Mouse (Mus musculus) neural tube, embryonic 12.5 days (tissue): ENCODE data around the gene Parp2. TPM values are rescaled to one million over a fixed set of nuclear protein-coding genes. Genes with fewer than 3 reads are reported as not detected.
"Not testable (repeated sequence)": the region's sequence is repeated elsewhere in the genome, so short reads cannot be mapped to it uniquely, and the experiment has no call there.

Experiments
- ATAC-seq: fragments of 200-750 bp; cut with Nextera tagmentation; 2 replicates; pipeline ENCODE4 v1.8.0; 2017; ENCODE audit warnings: low read depth, mild to moderate bottlenecking, moderate TSS enrichment, moderate library complexity; ENCODE audit not compliant: low FRiP score
- H3K27ac ChIP-seq: fragments of 300-500 bp; sonication (generic); 2 replicates; pipeline ENCODE4 v1.5.1; 2016
- H3K27me3 ChIP-seq: fragments of 300-500 bp; sonication (generic); replicated peaks from 2 replicates; pipeline ENCODE4 v1.6.1; 2016; ENCODE audit warnings: mild to moderate bottlenecking
- H3K36me3 ChIP-seq: fragments of 300-500 bp; sonication (generic); 2 replicates; pipeline ENCODE4 v1.6.1; 2016; ENCODE audit warnings: mild to moderate bottlenecking
- H3K4me1 ChIP-seq: fragments of 300-500 bp; sonication (generic); 2 replicates; pipeline ENCODE4 v1.6.1; 2016
- H3K4me2 ChIP-seq: fragments of 300-500 bp; sonication (generic); replicated peaks from 2 replicates; pipeline ENCODE4 v1.6.1; 2016; ENCODE audit warnings: mild to moderate bottlenecking
- H3K4me3 ChIP-seq: fragments of 300-500 bp; sonication (generic); 2 replicates; pipeline ENCODE4 v1.5.1; 2016
- H3K9ac ChIP-seq: fragments of 300-500 bp; sonication (generic); 2 replicates; pipeline ENCODE4 v1.6.1; 2016; ENCODE audit warnings: mild to moderate bottlenecking
- H3K9me3 ChIP-seq: fragments of 300-500 bp; sonication (generic); 2 replicates; pipeline ENCODE4 v1.6.1; 2016; ENCODE audit warnings: mild to moderate bottlenecking
- WGBS: fragments of 180-500 bp; shearing (Covaris S2); methylation state at CpG from one replicate; pipeline ENCODE4 v1.1.7; 2016; 5-methylcytosine and 5-hydroxymethylcytosine counted together
- polyA plus RNA-seq: library from polyadenylated mRNA; unstranded; fragments of >200 nt; fragmentation: Nextera tagmentation; extraction: Ambion mirVana; gene quantifications from 2 replicates; pipeline ENCODE4 v1.2.1, GENCODE M21; 2016

Gene Parp2
- polyA plus RNA-seq, 1 experiment from 2014 or later = 58.6 TPM

DNA sequence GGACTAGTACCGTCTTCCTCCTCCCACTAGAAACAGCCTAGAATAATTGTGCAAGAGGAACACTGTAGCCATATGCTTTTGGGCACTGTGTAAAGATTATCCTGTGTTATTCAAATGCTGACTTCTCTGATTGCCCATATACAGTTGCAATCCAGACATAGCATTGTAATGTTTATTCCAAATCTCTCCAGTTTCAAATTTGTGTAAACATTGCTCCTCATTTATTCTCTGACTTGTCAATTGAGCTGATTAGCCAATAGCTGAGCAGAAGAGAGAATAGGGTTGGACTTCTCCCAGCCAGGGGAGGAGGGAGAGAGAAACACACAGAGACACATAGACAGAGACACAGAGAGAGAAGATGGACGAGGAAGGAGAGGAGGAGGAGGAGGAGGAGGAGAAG, 26.8 kb downstream of the Parp2 start:
- H3K27ac ChIP-seq = no peak overlapping the region
- H3K4me2 ChIP-seq = no peak overlapping the region
- 56% methylated on average over 2 of the region's 2 CpGs for WGBS
- ATAC-seq = no peak
- H3K9me3 ChIP-seq = no peaks in the 10 kb centered on the region
- no peaks in the 10 kb centered on the region for H3K4me1 ChIP-seq
- H3K9ac ChIP-seq = no peak overlapping the region
- no peak overlapping the region for H3K4me3 ChIP-seq
- peaks cover 9% of the 10 kb centered on the region; the same call in 1 of the 2 replicates for H3K36me3 ChIP-seq
- H3K27me3 ChIP-seq = no peaks in the 10 kb centered on the region

- Histone ChIP-seq H3K9me3 (no peaks in the 10 kb centered on the region), H3K4me3 (no peak overlapping the region), H3K9ac (no peak overlapping the region), H3K4me1 (no peaks in the 10 kb centered on the region), H3K27ac (no peak overlapping the region), H3K27me3 (no peaks in the 10 kb centered on the region), H3K4me2 (no peak overlapping the region), H3K36me3 (peaks cover 9% of the 10 kb centered on the region; the same call in 1 of the 2 replicates)
- no peak for ATAC-seq
- 64% methylated on average over 6 of the region's 6 CpGs for WGBS
Observed at GRCm38 (mm10) chr14:50837236-50837635, 29.6 kb downstream of the Parp2 start.

DNA sequence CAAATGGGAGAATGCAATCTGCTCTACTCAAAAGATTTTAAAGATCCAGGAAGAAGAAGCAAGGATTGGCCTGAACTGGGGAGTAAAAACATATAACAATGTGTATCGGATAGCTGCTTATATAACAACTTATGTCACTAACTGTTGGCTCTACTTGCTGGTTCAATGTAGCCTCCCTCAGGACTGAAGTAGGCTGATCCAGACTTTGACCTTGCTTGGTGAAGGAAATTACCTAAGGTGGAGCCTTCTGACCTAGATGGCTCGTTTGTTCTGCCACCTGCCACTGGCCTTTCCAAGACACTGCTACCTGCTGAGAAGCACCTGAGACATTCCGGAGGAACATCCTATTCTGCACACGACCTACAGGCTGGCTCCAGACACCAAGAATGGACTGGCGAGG, 48.1 kb downstream of the Parp2 start:
- Histone ChIP-seq H3K27ac (no peak overlapping the region), H3K4me3 (no peak overlapping the region), H3K36me3 (0 out of 2 replicates have a peak, but pooled peaks cover 7% of the 10 kb centered on the region), H3K9ac (no peak overlapping the region), H3K27me3 (no peaks in the 10 kb centered on the region), H3K4me2 (no peak overlapping the region), H3K4me1 (no peaks in the 10 kb centered on the region), H3K9me3 (no peaks in the 10 kb centered on the region)
- WGBS = 87% methylated on average over 5 of the region's 5 CpGs
- ATAC-seq = no peak

DNA sequence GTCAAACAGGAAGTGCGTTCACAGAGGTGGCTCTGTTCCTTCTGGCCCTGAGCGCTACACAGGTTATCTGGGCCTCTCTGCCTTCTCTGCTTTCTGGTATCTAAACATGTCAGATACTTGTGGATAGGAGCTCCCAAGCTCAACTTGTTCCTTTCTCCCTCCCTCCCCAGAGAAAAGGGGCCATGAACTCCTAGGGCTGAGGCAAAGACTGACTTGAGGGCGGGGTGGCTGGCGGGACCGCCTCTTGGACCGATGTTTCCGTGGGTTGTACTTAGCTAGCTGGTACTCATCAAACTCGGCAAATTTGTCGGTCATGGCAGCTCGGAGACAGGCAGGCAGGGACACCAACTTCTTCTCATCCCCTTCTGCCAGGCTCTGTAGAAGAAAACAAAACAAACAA, 55.0 kb downstream of the Parp2 start:
- no peak overlapping the region for H3K27ac ChIP-seq
- no peak for ATAC-seq
- no peak overlapping the region for H3K9ac ChIP-seq
- H3K9me3 ChIP-seq = no peaks in the 10 kb centered on the region
- H3K36me3 ChIP-seq = peaks cover 4% of the 10 kb centered on the region; the same call in 1 of the 2 replicates
- no peak overlapping the region for H3K4me3 ChIP-seq
- no peak overlapping the region for H3K4me2 ChIP-seq
- WGBS = 93% methylated on average over 10 of the region's 10 CpGs
- no peaks in the 10 kb centered on the region for H3K4me1 ChIP-seq
- no peaks in the 10 kb centered on the region for H3K27me3 ChIP-seq

GRCm38 (mm10) chr14:50865005-50865404, 57.4 kb downstream of the Parp2 start:
- not testable (repeated sequence) for H3K4me3 ChIP-seq, H3K4me2 ChIP-seq, H3K4me1 ChIP-seq, ATAC-seq, H3K9ac ChIP-seq, H3K27me3 ChIP-seq, H3K27ac ChIP-seq, H3K36me3 ChIP-seq, H3K9me3 ChIP-seq

DNA sequence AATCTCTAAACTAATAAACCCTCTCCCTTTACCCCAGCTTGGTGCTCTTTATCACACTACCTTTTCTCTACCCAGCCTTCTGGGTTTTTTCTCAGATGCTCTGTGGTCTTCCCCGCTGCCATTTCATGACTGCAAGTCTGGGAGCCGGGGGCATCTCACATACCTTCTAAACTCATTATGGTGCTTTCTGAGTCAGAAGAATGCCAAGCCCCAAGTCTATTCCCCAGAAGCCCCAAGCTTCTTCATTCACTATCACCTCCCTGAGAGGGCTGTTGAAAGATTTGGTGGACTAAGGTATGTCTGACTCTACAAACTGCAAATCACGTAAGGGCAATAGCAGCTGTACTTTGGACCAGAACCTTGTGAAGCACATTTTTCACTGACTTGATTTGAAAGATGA, 59.3 kb downstream of the Parp2 start:
- Histone ChIP-seq H3K4me3 (no peak overlapping the region), H3K4me2 (no peak overlapping the region), H3K36me3 (peaks cover 4% of the 10 kb centered on the region; the same call in 1 of the 2 replicates), H3K9me3 (no peaks in the 10 kb centered on the region), H3K27ac (no peak overlapping the region), H3K27me3 (no peaks in the 10 kb centered on the region), H3K9ac (no peak overlapping the region), H3K4me1 (no peaks in the 10 kb centered on the region)
- no peak for ATAC-seq
- 92% methylated on average over 3 of the region's 3 CpGs for WGBS

- Histone ChIP-seq H3K9ac (no peak overlapping the region), H3K36me3 (no peaks in the 10 kb centered on the region), H3K4me3 (no peak overlapping the region), H3K4me1 (no peaks in the 10 kb centered on the region), H3K27ac (no peak overlapping the region), H3K9me3 (no peaks in the 10 kb centered on the region), H3K27me3 (no peaks in the 10 kb centered on the region), H3K4me2 (no peak overlapping the region)
- 74% methylated on average over 4 of the region's 4 CpGs for WGBS
- no peak for ATAC-seq
Observed at GRCm38 (mm10) chr14:50868211-50868610, 60.6 kb downstream of the Parp2 start.

- ATAC-seq = no peak
- H3K4me1 ChIP-seq = no peaks in the 10 kb centered on the region
- H3K4me3 ChIP-seq = no peak overlapping the region
- H3K27me3 ChIP-seq = no peaks in the 10 kb centered on the region
- H3K9ac ChIP-seq = no peak overlapping the region
- H3K4me2 ChIP-seq = no peak overlapping the region
- no peaks in the 10 kb centered on the region for H3K9me3 ChIP-seq
- H3K27ac ChIP-seq = no peak overlapping the region
- WGBS = 89% methylated on average over 5 of the region's 5 CpGs
- H3K36me3 ChIP-seq = no peaks in the 10 kb centered on the region
Observed at GRCm38 (mm10) chr14:50868656-50869055, 61.0 kb downstream of the Parp2 start.

DNA sequence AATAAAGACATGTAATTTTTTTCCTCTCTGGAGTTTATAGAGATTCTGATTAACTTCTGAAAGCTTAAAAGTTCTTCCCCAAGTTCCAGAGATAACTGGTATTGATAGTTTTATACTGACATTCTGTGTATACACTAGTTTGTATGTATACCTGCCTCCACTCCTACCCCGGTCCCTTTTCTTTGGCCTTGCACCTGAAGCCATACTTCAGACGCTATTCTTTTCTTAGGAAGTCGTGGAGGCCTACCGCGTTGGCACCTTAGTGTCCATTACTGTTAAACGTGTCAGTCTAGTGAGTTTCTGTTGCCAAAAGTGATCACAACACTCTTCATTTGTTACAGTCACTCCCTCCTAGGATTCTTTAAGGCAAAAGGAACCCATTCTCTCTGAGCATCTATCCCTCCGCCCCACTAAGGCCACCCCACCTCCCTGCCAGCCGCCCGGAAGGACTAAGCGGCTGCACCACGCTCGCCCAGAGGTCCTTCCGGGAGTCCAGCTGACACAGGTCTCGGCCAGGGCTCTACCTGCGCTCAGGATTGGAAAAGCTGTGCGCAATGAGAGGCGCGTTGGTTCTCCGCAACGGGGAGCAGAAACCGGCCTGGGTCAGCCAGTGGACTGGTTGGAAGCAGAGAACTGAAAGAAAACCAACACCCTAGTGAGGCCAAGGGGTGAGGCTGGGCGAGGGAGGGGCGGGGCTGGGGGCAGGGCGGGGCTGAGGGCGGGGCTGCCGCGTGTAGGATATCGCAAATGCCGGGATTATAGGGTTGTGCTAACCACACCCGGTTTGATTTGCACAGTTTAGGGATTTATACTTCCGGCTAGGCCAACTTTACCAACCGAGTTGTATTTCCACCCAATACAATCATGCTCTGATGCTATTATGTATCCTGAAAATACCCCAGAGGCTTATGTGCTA, 62.5 kb downstream of the Parp2 start, which contains the start of gene Tep1:
Gene Tep1 (minus strand): TSS at position 672 of the 916 bp plus-strand sequence.
- no peak within 1 kb of the TSS for H3K27ac ChIP-seq

DNA sequence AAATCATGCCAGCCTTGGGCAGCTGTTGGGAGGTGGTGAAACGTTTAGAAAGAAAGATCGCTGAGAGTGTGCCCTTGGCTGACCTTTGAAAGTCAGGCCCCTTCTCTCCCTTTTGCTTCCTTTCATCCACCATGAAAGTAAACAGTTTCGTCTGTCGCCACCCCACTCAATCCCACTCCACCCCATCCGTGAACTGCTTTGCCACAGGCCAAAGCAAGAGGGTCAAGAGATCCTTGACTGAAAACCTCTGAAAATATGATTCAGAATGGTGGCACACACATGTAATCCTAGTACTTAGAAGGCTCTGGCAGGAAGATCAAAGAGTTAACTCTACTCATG, 63.1 kb downstream of the Parp2 start:
- H3K9ac ChIP-seq = peak overlapping the region; percentile 56

More for the DNA sequence above, 62.5 kb downstream of the Parp2 start, which contains the start of gene Tep1:
- peak within 1 kb of the TSS; percentile 51 for H3K4me3 ChIP-seq
- no peaks in the 10 kb centered on the region for H3K9me3 ChIP-seq
- H3K4me2 ChIP-seq = peak within 1 kb of the TSS; percentile 72
- peak; percentile 93 for ATAC-seq
- no peaks in the 10 kb centered on the region for H3K27me3 ChIP-seq
- H3K4me1 ChIP-seq = no peaks in the 10 kb centered on the region
- no peaks in the 10 kb centered on the region for H3K36me3 ChIP-seq
- 7% methylated on average over 32 of the region's 32 CpGs for WGBS
- H3K9ac ChIP-seq = peak within 1 kb of the TSS; percentile 56

More for the DNA sequence above, 63.1 kb downstream of the Parp2 start:
- 25% methylated on average over 5 of the region's 5 CpGs for WGBS
- Histone ChIP-seq H3K4me2 (peak overlapping the region; percentile 72), H3K4me3 (peak overlapping the region; percentile 51), H3K27me3 (no peaks in the 10 kb centered on the region), H3K36me3 (no peaks in the 10 kb centered on the region), H3K4me1 (no peaks in the 10 kb centered on the region), H3K9me3 (no peaks in the 10 kb centered on the region), H3K27ac (no peak overlapping the region)
- ATAC-seq = no peak
